Mouse (Mus musculus) kidney, adult 2 months (tissue): ENCODE measurements around the gene Atg101.

ENCODE experiments used
- CTCF ChIP-seq: fragments of 200-500 bp; conservative IDR thresholded peaks from 2 replicates; pipeline ENCODE4 v1.5.1; 2011; ENCODE audit warnings: low read depth, mild to moderate bottlenecking, control low read depth, low read length, moderate library complexity, mixed read lengths; ENCODE audit not compliant: insufficient read depth, insufficient read length
- POLR2A ChIP-seq: fragments of 200-500 bp; IDR thresholded peaks from one replicate; pipeline ENCODE4 v1.6.1; 2011; ENCODE audit warnings: low read depth, low read length, control low read depth

- no peak for TF ChIP-seq POLR2A
- TF ChIP-seq CTCF: no peak
Observed at GRCm38 (mm10) chr15:101256463-101257206, 27.4 kb upstream of the Atg101 start.
